Mouse (Mus musculus) thymus, postnatal 0 days (tissue): ENCODE measurements around the gene Olfr651. TPM values are rescaled to one million over a fixed set of nuclear protein-coding genes. Genes with fewer than 3 reads are reported as not detected.
"Not testable (repeated sequence)": the region's sequence is repeated elsewhere in the genome, so short reads cannot be mapped to it uniquely, and the experiment has no call there.

Source experiments
- DNase-seq: peaks from one replicate; pipeline ENCODE4 v3.0.0-alpha.2; 2015; ENCODE audit warnings: low spot score
- polyA plus RNA-seq: library from polyadenylated mRNA; unstranded; fragments of >200 nt; fragmentation: Nextera tagmentation; extraction: Ambion mirVana; gene quantifications from 2 replicates; pipeline ENCODE4 v1.2.1, GENCODE M21; 2015

Olfr651 gene
- polyA plus RNA-seq = not detected in 2 replicates

GRCm38 (mm10) chr7:104549833-104550232, at the start of gene Olfr651:
Gene Olfr651 (plus strand): TSS chr7:104550133.
- DNase-seq = no peak

GRCm38 (mm10) chr7:104501186-104501585, 48.7 kb upstream of the Olfr651 start:
- not testable (repeated sequence) for DNase-seq

GRCm38 (mm10) chr7:104501589-104502371, 48.2 kb upstream of the Olfr651 start:
- DNase-seq = no peak

GRCm38 (mm10) chr7:104507421-104508065, 42.4 kb upstream of the Olfr651 start, which contains the start of gene Trim30d:
Gene Trim30d (minus strand): TSS chr7:104507849.
- DNase-seq = peak; percentile 24

GRCm38 (mm10) chr7:104552700-104553099, 2.8 kb downstream of the Olfr651 start:
- DNase-seq = no peak

GRCm38 (mm10) chr7:104560601-104561000, 10.7 kb downstream of the Olfr651 start, which contains the start of gene Olfr652:
Gene Olfr652 (plus strand): TSS chr7:104560901.
- DNase-seq = no peak

- DNase-seq = no peak
These were observed 27.1 kb downstream of the Olfr651 start, which contains the start of gene Olfr653 for GRCm38 (mm10) chr7:104577014-104577413. Gene Olfr653 (plus strand): TSS chr7:104577314.

- DNase-seq = no peak
These were observed 30.9 kb downstream of the Olfr651 start for GRCm38 (mm10) chr7:104580846-104581245.

- no peak for DNase-seq
These were observed 31.5 kb downstream of the Olfr651 start for GRCm38 (mm10) chr7:104581429-104581828.

- DNase-seq = no peak
These were observed 36.8 kb downstream of the Olfr651 start, which contains the start of gene Olfr654 for GRCm38 (mm10) chr7:104586725-104587124. Gene Olfr654 (plus strand): TSS chr7:104587025.

- no peak for DNase-seq
These were observed 38.3 kb downstream of the Olfr651 start for GRCm38 (mm10) chr7:104588274-104588673.

- DNase-seq = no peak
These were observed 51.7 kb downstream of the Olfr651 start, which contains the start of gene Olfr655 for GRCm38 (mm10) chr7:104601679-104602078. Gene Olfr655 (minus strand): TSS chr7:104601779.

GRCm38 (mm10) chr7:104603173-104603572, 53.2 kb downstream of the Olfr651 start:
- DNase-seq = peak; percentile 55

Other genes with a start within 250 kb of the Olfr651 start
- gene Trim12a, start 234.7 kb upstream of the Olfr651 start, polyA plus RNA-seq = 47.9 and 53.1 TPM in 2 replicates
- gene Trim34b, start 220.7 kb upstream of the Olfr651 start, polyA plus RNA-seq = 0.10 and 0.22 TPM in 2 replicates
- gene Trim12c, start 196.8 kb upstream of the Olfr651 start, polyA plus RNA-seq = 7.8 and 9.6 TPM in 2 replicates
- gene Trim30b, start 180.2 kb upstream of the Olfr651 start, polyA plus RNA-seq = 0.21 and 0.46 TPM in 2 replicates
- 0.45 and 0.74 TPM in 2 replicates for gene Trim30c, start 149.3 kb upstream of the Olfr651 start, polyA plus RNA-seq
- 15.3 and 17.9 TPM in 2 replicates for gene Trim30a, start 84.9 kb upstream of the Olfr651 start, polyA plus RNA-seq
- 4.9 and 5.8 TPM in 2 replicates for gene Trim30d, start 42.3 kb upstream of the Olfr651 start, polyA plus RNA-seq
- gene Olfr652, start 10.8 kb downstream of the Olfr651 start, polyA plus RNA-seq = not detected in 2 replicates
- gene Olfr653, start 27.2 kb downstream of the Olfr651 start, polyA plus RNA-seq = not detected in 2 replicates
- not detected in 2 replicates for gene Olfr654, start 36.9 kb downstream of the Olfr651 start, polyA plus RNA-seq
- gene Olfr655, start 51.6 kb downstream of the Olfr651 start, polyA plus RNA-seq = not detected in 2 replicates
- gene Olfr656, start 63.8 kb downstream of the Olfr651 start, polyA plus RNA-seq = not detected in 2 replicates
- gene Olfr657, start 74.7 kb downstream of the Olfr651 start, polyA plus RNA-seq = not detected in 2 replicates
- not detected in 2 replicates for gene Olfr658, start 97.2 kb downstream of the Olfr651 start, polyA plus RNA-seq
- not detected in 2 replicates for gene Olfr659, start 116.6 kb downstream of the Olfr651 start, polyA plus RNA-seq
- not detected in 2 replicates for gene Olfr661, start 136.4 kb downstream of the Olfr651 start, polyA plus RNA-seq
- gene Usp17le, start 227.3 kb downstream of the Olfr651 start, polyA plus RNA-seq = not detected in 2 replicates